Mouse (Mus musculus): ENCODE results near the gene Nisch. TPM values are rescaled to one million over a fixed set of nuclear protein-coding genes. Genes with fewer than 3 reads are reported as not detected.

The Nisch gene
- polyA plus RNA-seq, 1 experiment = 10.6 TPM

DNA sequence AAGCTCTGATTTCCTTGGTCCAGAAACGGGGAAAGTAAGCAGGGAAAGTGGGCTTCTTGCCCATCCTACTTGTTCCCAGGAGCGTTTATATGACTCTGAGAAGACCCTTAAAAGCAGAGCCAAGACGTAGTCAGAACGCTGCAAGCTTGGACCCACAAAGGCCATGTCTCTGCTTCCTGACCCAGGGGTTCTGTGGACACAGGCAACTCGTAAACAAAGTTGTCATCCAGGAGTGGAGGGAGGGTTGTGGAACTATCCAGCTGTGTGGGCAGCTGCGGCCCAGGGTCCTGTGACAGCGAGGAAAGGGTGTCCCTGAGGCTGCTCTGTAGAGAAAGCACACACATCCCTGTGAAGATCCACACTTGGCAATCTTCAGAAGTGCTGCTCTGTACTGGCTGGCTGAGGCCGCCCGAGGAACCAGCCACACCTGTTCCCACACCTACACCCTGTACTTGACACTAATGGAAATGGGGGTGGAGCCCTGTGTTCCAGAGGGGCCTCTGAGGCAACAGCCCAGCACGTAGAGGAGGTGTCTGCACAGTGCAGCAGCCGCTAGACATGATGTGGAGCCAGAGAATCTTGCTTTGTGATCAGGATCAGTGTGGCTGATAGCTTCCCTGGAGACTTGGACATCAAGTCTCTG, 83.6 kb downstream of the Nisch start:
- TF ChIP-seq GATA1 (IDR thresholded peaks at IDR 0.05; ENCODE audit: low read length) = no peak
- TF ChIP-seq TAL1 (IDR thresholded peaks at IDR 0.05; ENCODE audit: low read length) = no peak
- no peaks in the 10 kb centered on the region for H3K27me3 ChIP-seq (ENCODE audit: control insufficient read depth)
- peak overlapping the region; percentile 21 for H3K4me3 ChIP-seq (replicated peaks)
- peaks cover 53% of the 10 kb centered on the region for H3K4me1 ChIP-seq (ENCODE audit: control insufficient read depth)
- peaks cover 52% of the 10 kb centered on the region for H3K36me3 ChIP-seq (ENCODE audit: control insufficient read depth)
- no peaks in the 10 kb centered on the region for H3K9me3 ChIP-seq (ENCODE audit: control insufficient read depth, low read length)

DNA sequence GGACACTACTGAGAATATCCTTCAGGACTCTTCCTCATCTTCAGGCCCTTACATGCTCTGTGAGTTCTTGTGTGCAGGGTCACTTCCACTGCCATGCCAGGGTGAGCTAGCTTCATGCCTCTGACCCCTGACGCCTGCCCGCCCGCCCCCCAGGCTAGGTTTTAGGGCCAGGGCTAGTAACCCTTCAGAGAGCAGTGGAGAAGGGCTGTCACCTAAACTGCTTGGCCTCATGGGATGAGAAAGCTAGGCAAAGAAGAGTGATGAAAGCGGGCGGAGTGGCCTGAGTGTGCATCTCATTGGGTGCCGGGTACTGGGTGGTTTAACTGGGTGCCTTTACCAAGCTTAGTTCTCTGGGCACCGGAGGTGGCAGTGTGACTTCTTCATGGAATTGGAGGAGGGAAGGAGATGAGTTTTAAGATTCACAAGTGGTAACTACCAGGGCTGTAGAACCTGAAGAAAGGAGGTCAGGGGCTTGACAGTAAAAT, 84.2 kb downstream of the Nisch start:
- TF ChIP-seq GATA1 (IDR thresholded peaks at IDR 0.05; ENCODE audit: low read length) = no peak
- TF ChIP-seq TAL1 (IDR thresholded peaks at IDR 0.05; ENCODE audit: low read length) = no peak
- peaks cover 56% of the 10 kb centered on the region for H3K4me1 ChIP-seq (ENCODE audit: control insufficient read depth)
- peaks cover 46% of the 10 kb centered on the region for H3K36me3 ChIP-seq (ENCODE audit: control insufficient read depth)
- H3K27me3 ChIP-seq (ENCODE audit: control insufficient read depth) = no peaks in the 10 kb centered on the region
- H3K9me3 ChIP-seq (ENCODE audit: control insufficient read depth, low read length) = no peaks in the 10 kb centered on the region
- H3K4me3 ChIP-seq (replicated peaks) = peak overlapping the region; percentile 86

DNA sequence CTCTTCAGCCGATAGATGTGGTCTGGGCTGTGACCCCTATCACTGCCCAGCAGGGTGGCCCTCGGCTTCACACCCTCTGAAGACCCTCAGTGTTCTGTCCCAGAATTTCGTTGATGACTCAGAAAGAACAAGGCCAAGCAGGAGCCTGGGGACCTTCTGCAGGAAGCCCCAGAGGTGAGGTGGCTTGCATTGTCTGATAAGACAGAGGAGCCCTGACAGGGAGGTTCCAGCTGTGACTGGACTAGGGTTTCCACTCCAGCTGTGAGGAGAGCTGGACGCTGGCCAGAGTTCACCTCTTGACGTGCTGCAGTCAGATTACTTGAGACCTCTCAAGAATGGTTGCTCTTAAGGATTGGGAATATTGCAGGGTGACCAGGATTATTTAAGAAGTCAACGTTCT, 84.7 kb downstream of the Nisch start:
- Histone ChIP-seq H3K4me1 (ENCODE audit: control insufficient read depth) (peaks cover 61% of the 10 kb centered on the region), H3K36me3 (ENCODE audit: control insufficient read depth) (peaks cover 44% of the 10 kb centered on the region), H3K9me3 (ENCODE audit: control insufficient read depth, low read length) (no peaks in the 10 kb centered on the region), H3K27me3 (ENCODE audit: control insufficient read depth) (no peaks in the 10 kb centered on the region), H3K4me3 (replicated peaks) (peak overlapping the region; percentile 86)
- TF ChIP-seq GATA1 (IDR thresholded peaks at IDR 0.05; ENCODE audit: low read length) (no peak), TAL1 (IDR thresholded peaks at IDR 0.05; ENCODE audit: low read length) (no peak)

DNA sequence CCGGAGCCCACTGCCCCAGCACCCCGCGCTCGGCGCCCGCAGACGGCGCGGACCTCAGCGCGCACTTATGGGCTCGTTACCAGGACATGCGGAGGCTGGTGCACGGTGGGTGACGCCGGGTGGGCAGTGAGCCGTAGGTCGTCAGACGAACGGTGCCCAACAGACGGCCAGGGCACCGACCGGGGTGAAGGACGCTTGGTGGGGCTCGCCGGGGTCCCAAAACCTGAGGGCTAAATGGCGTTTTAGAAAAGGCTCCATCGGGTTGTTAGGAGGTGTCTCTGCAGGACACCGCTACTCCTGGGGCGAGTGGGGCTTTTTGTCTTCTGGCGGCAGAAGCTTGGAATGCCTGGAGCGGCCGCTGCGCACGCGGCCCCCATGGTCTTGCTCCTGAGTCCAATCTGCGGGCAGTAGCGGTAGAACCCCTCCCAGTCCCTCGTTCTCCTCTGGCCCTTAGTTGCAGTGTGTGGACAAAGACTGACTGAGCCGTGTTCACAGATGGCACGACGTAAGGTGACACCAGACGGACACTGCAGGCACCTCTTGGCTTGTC, 85.4 kb downstream of the Nisch start:
- Histone ChIP-seq H3K36me3 (ENCODE audit: control insufficient read depth) (peaks cover 41% of the 10 kb centered on the region), H3K27me3 (ENCODE audit: control insufficient read depth) (no peaks in the 10 kb centered on the region), H3K9me3 (ENCODE audit: control insufficient read depth, low read length) (no peaks in the 10 kb centered on the region), H3K4me3 (replicated peaks) (peak overlapping the region; percentile 86), H3K4me1 (ENCODE audit: control insufficient read depth) (peaks cover 68% of the 10 kb centered on the region)
- TF ChIP-seq GATA1 (IDR thresholded peaks at IDR 0.05; ENCODE audit: low read length) = no peak
- TF ChIP-seq TAL1 (IDR thresholded peaks at IDR 0.05; ENCODE audit: low read length) = no peak

DNA sequence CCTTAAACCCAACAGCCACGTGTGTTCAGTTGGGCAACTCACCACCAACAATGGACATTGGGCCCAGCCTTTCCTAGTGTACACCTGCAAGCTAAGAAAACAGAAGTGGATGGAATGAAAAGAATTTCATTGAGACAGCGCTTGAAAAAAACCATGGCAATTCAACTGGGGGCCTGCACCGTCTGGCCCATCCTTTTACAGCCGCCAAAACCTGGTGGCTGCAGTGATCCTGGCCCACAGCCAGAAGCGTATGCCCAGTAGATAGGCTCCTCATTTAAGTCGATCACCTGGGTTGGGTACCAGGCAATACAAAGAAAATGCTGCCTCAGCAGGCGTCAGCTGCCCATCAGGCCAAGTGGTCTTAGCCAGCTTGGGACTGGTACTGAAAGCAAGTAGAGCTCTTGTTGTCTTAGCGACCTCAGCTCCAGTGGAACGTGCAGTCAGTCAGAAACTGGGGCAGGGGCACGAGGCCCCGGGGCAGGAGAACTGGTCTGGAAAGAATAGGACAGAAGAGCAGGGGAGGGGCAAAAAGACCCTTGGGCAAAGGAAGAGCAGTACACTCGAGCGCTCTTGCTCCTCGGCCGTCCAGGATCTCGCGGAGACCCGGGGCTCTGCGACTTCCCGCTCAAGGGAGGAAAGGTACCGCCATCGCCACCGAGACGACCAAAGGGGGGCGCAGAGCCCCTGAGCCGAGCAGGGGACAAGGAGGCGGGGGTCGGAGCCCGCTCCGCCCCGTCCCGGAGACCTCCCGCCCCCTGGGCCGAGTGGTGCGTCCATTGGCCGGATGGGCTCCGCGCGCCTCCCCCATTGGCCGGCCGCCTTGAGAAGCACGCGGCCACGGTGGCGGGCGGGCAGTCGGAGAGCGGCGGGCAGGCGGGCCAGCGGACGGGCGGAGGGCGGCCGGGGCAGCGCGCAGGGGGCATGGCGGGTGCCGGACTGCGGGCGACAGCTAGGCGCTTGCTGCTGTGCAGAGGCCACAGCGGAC, 86.2 kb downstream of the Nisch start, which contains the start of gene Nt5dc2:
Nt5dc2 (plus strand) TSS at position 818 of the 985 bp plus-strand sequence.
- Histone ChIP-seq H3K4me1 (ENCODE audit: control insufficient read depth) (peaks cover 76% of the 10 kb centered on the region), H3K36me3 (ENCODE audit: control insufficient read depth) (peaks cover 39% of the 10 kb centered on the region), H3K27me3 (ENCODE audit: control insufficient read depth) (no peaks in the 10 kb centered on the region), H3K4me3 (replicated peaks) (peak within 1 kb of the TSS; percentile 86), H3K9me3 (ENCODE audit: control insufficient read depth, low read length) (no peaks in the 10 kb centered on the region)
- TF ChIP-seq TAL1 (IDR thresholded peaks at IDR 0.05; ENCODE audit: low read length) = no peak
- TF ChIP-seq GATA1 (IDR thresholded peaks at IDR 0.05; ENCODE audit: low read length) = no peak

DNA sequence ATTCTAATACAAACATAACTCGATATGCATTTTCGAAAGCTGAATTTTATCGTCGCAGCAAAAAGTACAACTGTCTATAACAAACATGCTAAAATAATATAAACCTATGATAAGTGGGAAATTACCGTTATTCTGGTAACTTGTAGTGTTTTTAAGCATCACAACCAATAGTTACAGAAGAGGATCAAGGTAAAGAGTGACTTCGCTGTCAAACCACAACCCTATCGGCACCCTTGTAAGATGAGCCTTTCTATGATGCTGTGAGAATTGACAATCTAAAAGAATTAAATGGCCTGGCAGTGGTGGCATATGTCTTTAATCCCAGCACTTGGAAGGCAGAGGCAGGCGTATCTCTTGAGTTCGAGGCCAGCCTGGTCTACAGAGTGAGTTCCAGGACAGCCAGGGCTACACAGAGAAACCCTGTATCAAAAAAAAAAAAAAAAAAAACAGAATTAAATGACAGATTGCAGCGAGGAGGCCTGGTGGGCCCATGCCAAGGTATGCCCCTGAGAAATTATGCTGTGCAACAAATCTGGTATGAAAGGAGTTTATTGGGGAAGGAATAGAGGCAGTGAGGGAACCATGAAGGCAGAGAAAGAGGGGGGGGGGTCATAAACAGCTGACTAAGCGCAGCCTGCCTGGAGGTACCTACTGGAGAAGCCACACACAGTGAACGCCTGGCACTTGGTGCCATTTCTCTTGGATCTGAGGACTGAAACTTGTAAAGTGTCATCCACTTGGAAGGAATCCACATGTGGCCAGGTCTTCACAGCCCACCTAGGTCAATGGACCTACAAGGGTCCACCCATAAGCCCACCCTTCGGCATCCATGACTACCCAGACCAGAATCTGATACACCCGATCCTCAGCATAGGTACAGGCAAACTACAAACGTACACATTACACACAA, 87.2 kb downstream of the Nisch start:
- Histone ChIP-seq H3K27me3 (ENCODE audit: control insufficient read depth) (no peaks in the 10 kb centered on the region), H3K4me3 (replicated peaks) (peak overlapping the region; percentile 86), H3K36me3 (ENCODE audit: control insufficient read depth) (peaks cover 39% of the 10 kb centered on the region), H3K4me1 (ENCODE audit: control insufficient read depth) (peaks cover 86% of the 10 kb centered on the region), H3K9me3 (ENCODE audit: control insufficient read depth, low read length) (no peaks in the 10 kb centered on the region)
- TF ChIP-seq GATA1 (IDR thresholded peaks at IDR 0.05; ENCODE audit: low read length) = no peak
- no peak for TF ChIP-seq TAL1 (IDR thresholded peaks at IDR 0.05; ENCODE audit: low read length)

DNA sequence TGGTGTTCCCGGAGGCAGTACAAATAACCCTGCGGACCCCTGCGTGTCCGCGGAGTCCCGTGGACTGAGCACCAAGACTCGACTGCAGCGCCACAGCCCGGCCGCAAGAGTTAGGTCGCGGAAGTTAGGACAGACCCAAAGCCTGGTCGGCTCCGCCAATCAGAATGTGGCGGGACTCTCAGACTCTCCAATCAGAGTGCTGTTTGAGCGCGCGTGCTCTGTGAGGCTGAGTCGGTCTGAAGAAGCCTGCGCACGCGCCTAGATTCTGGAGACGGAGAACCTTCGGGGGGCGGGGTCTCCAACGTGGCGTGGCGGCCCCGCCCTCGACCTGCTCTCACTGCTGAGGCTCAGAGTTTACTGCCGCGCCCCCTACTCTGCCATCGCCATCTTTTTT, 87.9 kb downstream of the Nisch start, which contains the start of gene Smim4:
Smim4 (minus strand) TSS at position 131 of the 394 bp plus-strand sequence.
- TF ChIP-seq GATA1 (IDR thresholded peaks at IDR 0.05; ENCODE audit: low read length) (no peak), TAL1 (IDR thresholded peaks at IDR 0.05; ENCODE audit: low read length) (no peak)
- Histone ChIP-seq H3K36me3 (ENCODE audit: control insufficient read depth) (peaks cover 38% of the 10 kb centered on the region), H3K27me3 (ENCODE audit: control insufficient read depth) (no peaks in the 10 kb centered on the region), H3K9me3 (ENCODE audit: control insufficient read depth, low read length) (no peaks in the 10 kb centered on the region), H3K4me3 (replicated peaks) (peak within 1 kb of the TSS; percentile 86), H3K4me1 (ENCODE audit: control insufficient read depth) (peaks cover 90% of the 10 kb centered on the region)
